Mouse (Mus musculus) retina, embryonic 14.5 days (tissue): ENCODE measurements around the gene Chst5.

Source experiments
- DNase-seq: peaks from one replicate; pipeline ENCODE4 v3.0.0-alpha.2; 2015; ENCODE audit warnings: low spot score

Gene Chst5

GRCm38 (mm10) chr8:111929648-111930344, 19.5 kb upstream of the Chst5 start:
- DNase-seq: no peak

GRCm38 (mm10) chr8:111924976-111925375, 14.7 kb upstream of the Chst5 start:
- no peak for DNase-seq

GRCm38 (mm10) chr8:111923383-111923804, 13.1 kb upstream of the Chst5 start:
- DNase-seq: peak; percentile 67

- no peak for DNase-seq
These were observed 10.7 kb upstream of the Chst5 start for GRCm38 (mm10) chr8:111920971-111921370.

- no peak for DNase-seq
These were observed 9.4 kb upstream of the Chst5 start for GRCm38 (mm10) chr8:111919663-111920062.

GRCm38 (mm10) chr8:111912860-111913432, 2.7 kb upstream of the Chst5 start:
- DNase-seq: no peak

GRCm38 (mm10) chr8:111911572-111911971, 1.3 kb upstream of the Chst5 start:
- no peak for DNase-seq

GRCm38 (mm10) chr8:111905500-111906121, 4.6 kb downstream of the Chst5 start:
- DNase-seq: no peak

- no peak for DNase-seq
These were observed 8.2 kb downstream of the Chst5 start for GRCm38 (mm10) chr8:111902080-111902479.

GRCm38 (mm10) chr8:111898586-111898985, 11.7 kb downstream of the Chst5 start:
- DNase-seq: no peak

- DNase-seq: no peak
These were observed 15.3 kb downstream of the Chst5 start for GRCm38 (mm10) chr8:111894955-111895354.

GRCm38 (mm10) chr8:111892615-111893014, 17.6 kb downstream of the Chst5 start:
- no peak for DNase-seq

- no peak for DNase-seq
These were observed 18.3 kb downstream of the Chst5 start for GRCm38 (mm10) chr8:111891983-111892382.

- DNase-seq: no peak
These were observed 19.3 kb downstream of the Chst5 start for GRCm38 (mm10) chr8:111890911-111891303.

GRCm38 (mm10) chr8:111889931-111890910, 20.0 kb downstream of the Chst5 start:
- no peak for DNase-seq

GRCm38 (mm10) chr8:111888091-111888650, 22.1 kb downstream of the Chst5 start:
- no peak for DNase-seq

- DNase-seq: no peak
These were observed 22.8 kb downstream of the Chst5 start for GRCm38 (mm10) chr8:111887479-111887878.

- no peak for DNase-seq
These were observed 26.6 kb downstream of the Chst5 start for GRCm38 (mm10) chr8:111883615-111884014.

- peak; percentile 81 for DNase-seq
These were observed 28.7 kb downstream of the Chst5 start for GRCm38 (mm10) chr8:111881591-111881990.

GRCm38 (mm10) chr8:111877711-111878110, 32.5 kb downstream of the Chst5 start:
- no peak for DNase-seq

- peak; percentile 100 for DNase-seq
These were observed 33.8 kb downstream of the Chst5 start, which contains the start of gene Tmem170 for GRCm38 (mm10) chr8:111876355-111876948. Gene Tmem170, minus strand, starts transcription at chr8:111876750.
